Mouse (Mus musculus): Measurements from ENCODE around the gene 1700016H13Rik.

1700016H13Rik gene

DNA sequence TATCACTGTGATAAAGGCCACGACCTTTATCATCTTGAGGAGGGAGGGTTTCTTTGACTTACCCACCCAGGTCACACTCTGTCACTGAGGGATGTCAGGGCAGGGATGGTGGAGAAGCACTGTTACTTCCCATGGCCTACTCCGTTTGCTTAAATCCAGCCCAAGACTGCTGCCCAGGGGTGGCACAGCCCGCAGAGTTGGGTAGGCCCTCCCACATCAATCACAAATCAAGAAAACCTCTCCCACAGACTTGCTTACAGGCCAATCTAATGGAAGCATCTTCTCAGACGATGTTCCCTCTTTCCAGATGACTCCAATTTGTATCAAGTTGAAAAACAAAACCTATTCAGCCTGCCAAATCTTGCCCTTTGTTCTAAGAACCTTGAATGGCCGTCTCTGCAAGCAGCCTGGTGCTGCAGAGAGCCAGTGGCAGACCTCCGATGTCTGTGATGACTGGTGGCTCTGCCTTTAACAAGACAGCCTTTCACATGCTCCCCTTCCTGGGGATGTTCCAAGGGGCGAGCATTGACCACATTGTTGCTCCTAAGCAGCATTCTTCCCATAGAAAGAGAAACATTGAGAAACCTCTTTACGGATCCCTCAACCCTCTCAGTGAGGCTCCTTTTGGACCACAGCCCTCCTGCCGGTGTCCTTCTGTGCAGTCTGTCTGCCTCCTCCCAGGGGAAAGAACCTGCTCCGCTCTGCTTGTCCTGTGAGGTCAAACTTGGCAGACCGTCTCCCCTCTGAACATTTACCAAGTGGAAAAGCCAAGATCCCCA, 52.5 kb downstream of the 1700016H13Rik start:
- no peak for DNase-seq

DNA sequence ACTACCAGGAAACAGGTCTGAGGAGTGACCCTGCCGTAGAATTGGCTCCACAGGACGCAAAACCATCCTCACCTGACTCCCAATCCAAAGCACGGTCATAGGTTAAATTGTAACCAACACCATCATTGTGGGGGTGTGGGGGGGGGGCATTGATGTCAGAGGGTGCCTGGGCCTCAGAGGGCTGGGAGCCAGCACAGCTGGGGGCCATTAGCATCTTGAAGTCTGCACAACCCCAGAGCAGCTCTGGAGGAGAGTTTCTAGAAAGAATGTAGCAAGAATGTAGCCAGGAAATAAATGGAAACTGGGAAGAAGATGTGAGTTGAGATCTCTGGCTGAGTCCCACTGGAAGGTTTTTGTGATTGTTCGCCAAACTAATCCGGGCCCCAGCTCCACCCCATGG, 56.9 kb downstream of the 1700016H13Rik start:
- no peak for DNase-seq

DNA sequence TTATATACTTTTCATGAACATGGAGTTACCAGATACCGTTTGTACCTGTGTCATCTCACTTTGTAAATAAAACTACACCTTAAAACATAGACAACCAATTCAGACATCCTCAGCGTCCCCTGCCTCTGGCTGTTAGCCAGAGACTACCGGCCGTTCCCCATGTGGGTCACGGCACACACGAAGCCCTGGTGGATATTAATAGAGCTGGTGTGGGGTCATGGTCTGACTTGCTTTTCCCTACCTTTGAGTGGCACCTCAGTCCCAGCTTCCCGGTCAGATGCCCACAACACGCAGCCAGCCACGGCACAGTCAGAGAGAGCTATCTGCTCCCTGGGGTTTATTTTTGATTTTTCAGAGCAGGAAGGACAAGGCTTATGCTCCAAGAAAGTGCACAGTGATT, 57.5 kb downstream of the 1700016H13Rik start:
- no peak for DNase-seq
